Mouse (Mus musculus): ENCODE data around the gene 5031410I06Rik. TPM values are rescaled to one million over a fixed set of nuclear protein-coding genes. Genes with fewer than 3 reads are reported as not detected.
"Not testable (repeated sequence)": the region's sequence is repeated elsewhere in the genome, so short reads cannot be mapped to it uniquely, and the experiment has no call there.

The 5031410I06Rik gene
- total RNA-seq (2014; rRNA removed; ENCODE audit: low replicate concordance) (not detected in 2 replicates), polyA plus RNA-seq (2015; fragmentation: Nextera tagmentation; extraction: Ambion mirVana) (0.04 TPM in 1 of 2 replicates, not detected in the other)

GRCm38 (mm10) chr5:26105262-26105661, at the start of gene 5031410I06Rik:
Gene 5031410I06Rik, minus strand, starts transcription at chr5:26105362.
- ATAC-seq (ENCODE audit: insufficient read depth, low read depth); H3K27me3 ChIP-seq (ENCODE audit: control insufficient read depth, insufficient read depth, low read length); H3K9me3 ChIP-seq (replicated peaks; ENCODE audit: control insufficient read depth, low read length); H3K4me3 ChIP-seq (ENCODE audit: low read depth, low read length); H3K4me1 ChIP-seq (ENCODE audit: control insufficient read depth, insufficient read depth); H3K9ac ChIP-seq (replicated peaks; ENCODE audit: low read depth, low read length); H3K4me2 ChIP-seq (ENCODE audit: low read depth, low read length); DNase-seq (ENCODE audit: low spot score); H3K36me3 ChIP-seq (replicated peaks; ENCODE audit: control insufficient read depth, insufficient read depth, low read length); H3K27ac ChIP-seq (ENCODE audit: low read depth): not testable (repeated sequence)
- WGBS = no CpG with 5 or more reads among the region's 3 CpGs

- H3K4me2 ChIP-seq (ENCODE audit: low read depth, low read length) = no peak overlapping the region
- H3K9me3 ChIP-seq (replicated peaks; ENCODE audit: control insufficient read depth, low read length) = no peaks in the 10 kb centered on the region
- no peak overlapping the region for H3K27ac ChIP-seq (ENCODE audit: low read depth)
- no peaks in the 10 kb centered on the region for H3K36me3 ChIP-seq (replicated peaks; ENCODE audit: control insufficient read depth, insufficient read depth, low read length)
- no peak overlapping the region for H3K9ac ChIP-seq (replicated peaks; ENCODE audit: low read depth, low read length)
- H3K4me3 ChIP-seq (ENCODE audit: low read depth, low read length) = no peak overlapping the region
- TF ChIP-seq EP300 (IDR thresholded peaks at IDR 0.05; ENCODE audit: low read depth) = no peak
- TF ChIP-seq CTCF (IDR thresholded peaks at IDR 0.05; ENCODE audit: low read depth) = no peak
- ATAC-seq (ENCODE audit: insufficient read depth, low read depth) (no peak), DNase-seq (ENCODE audit: low spot score) (no peak)
- no peaks in the 10 kb centered on the region for H3K4me1 ChIP-seq (ENCODE audit: control insufficient read depth, insufficient read depth)
- H3K27me3 ChIP-seq (ENCODE audit: control insufficient read depth, insufficient read depth, low read length) = no peaks in the 10 kb centered on the region
- WGBS = 82% methylated on average over 6 of the region's 6 CpGs
Measured at GRCm38 (mm10) chr5:26142891-26143290, 37.7 kb upstream of the 5031410I06Rik start.

- no CpG with 5 or more reads among the region's 3 CpGs for WGBS
- not testable (repeated sequence) for H3K4me1 ChIP-seq (ENCODE audit: control insufficient read depth, insufficient read depth); H3K36me3 ChIP-seq (replicated peaks; ENCODE audit: control insufficient read depth, insufficient read depth, low read length); H3K4me2 ChIP-seq (ENCODE audit: low read depth, low read length); H3K27ac ChIP-seq (ENCODE audit: low read depth); H3K9ac ChIP-seq (replicated peaks; ENCODE audit: low read depth, low read length); H3K27me3 ChIP-seq (ENCODE audit: control insufficient read depth, insufficient read depth, low read length); ATAC-seq (ENCODE audit: insufficient read depth, low read depth); H3K9me3 ChIP-seq (replicated peaks; ENCODE audit: control insufficient read depth, low read length); DNase-seq (ENCODE audit: low spot score); H3K4me3 ChIP-seq (ENCODE audit: low read depth, low read length)
Measured at GRCm38 (mm10) chr5:26121321-26121720, 16.2 kb upstream of the 5031410I06Rik start, which contains the start of gene Gm10220. Gene Gm10220, minus strand, starts transcription at chr5:26121421.

DNA sequence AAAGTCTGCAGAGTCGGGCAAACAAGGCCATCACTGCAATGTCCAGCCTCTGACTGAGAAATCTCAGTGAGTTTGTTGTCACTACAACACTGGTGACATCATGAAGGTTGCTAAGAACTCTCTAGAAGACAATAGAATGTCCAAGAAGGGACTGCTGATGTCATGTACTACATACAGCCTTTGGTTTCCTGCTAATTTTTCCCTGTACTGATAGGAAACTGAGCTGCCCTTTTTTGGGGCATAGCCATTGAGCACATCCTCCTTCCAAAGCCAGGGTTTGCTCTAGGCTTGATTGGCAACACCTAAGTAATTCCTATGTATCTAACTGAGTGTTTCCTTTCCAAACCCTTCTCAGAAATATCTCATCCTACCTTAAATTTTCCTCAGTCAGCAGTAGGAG, 16.0 kb downstream of the 5031410I06Rik start, which contains the start of gene Gm10471:
TSS of gene Gm10471 (minus strand) at position 101 of the 400 bp plus-strand sequence.
- not testable (repeated sequence) for H3K36me3 ChIP-seq (replicated peaks; ENCODE audit: control insufficient read depth, insufficient read depth, low read length); H3K4me1 ChIP-seq (ENCODE audit: control insufficient read depth, insufficient read depth); DNase-seq (ENCODE audit: low spot score); H3K9ac ChIP-seq (replicated peaks; ENCODE audit: low read depth, low read length); H3K4me2 ChIP-seq (ENCODE audit: low read depth, low read length); H3K4me3 ChIP-seq (ENCODE audit: low read depth, low read length); H3K27me3 ChIP-seq (ENCODE audit: control insufficient read depth, insufficient read depth, low read length); ATAC-seq (ENCODE audit: insufficient read depth, low read depth); H3K27ac ChIP-seq (ENCODE audit: low read depth); H3K9me3 ChIP-seq (replicated peaks; ENCODE audit: control insufficient read depth, low read length)
- 48% methylated on average over 1 of the region's 1 CpGs for WGBS

DNA sequence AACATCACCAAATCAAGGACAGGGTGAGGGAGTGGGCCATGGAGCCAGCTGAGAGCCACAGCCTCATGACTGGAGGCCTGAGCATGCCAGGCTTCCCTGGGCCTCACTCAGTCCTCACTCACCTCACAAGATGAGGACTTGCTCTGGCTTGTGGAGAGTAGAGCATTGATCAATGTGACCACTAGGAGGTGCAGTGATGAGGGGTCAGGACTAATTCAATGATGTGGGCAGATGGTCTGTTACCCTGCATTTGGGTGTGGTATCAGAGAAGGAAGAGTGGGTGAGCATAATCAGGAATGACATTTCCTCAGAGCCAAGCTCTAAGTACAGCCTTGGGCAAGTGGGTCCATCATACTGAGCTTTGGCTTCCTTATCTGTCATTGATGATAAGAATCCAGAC, 26.1 kb downstream of the 5031410I06Rik start:
- ATAC-seq (ENCODE audit: insufficient read depth, low read depth); H3K4me3 ChIP-seq (ENCODE audit: low read depth, low read length); H3K36me3 ChIP-seq (replicated peaks; ENCODE audit: control insufficient read depth, insufficient read depth, low read length); H3K9me3 ChIP-seq (replicated peaks; ENCODE audit: control insufficient read depth, low read length); DNase-seq (ENCODE audit: low spot score); H3K27me3 ChIP-seq (ENCODE audit: control insufficient read depth, insufficient read depth, low read length); H3K9ac ChIP-seq (replicated peaks; ENCODE audit: low read depth, low read length); H3K4me1 ChIP-seq (ENCODE audit: control insufficient read depth, insufficient read depth); H3K27ac ChIP-seq (ENCODE audit: low read depth); H3K4me2 ChIP-seq (ENCODE audit: low read depth, low read length): not testable (repeated sequence)

DNA sequence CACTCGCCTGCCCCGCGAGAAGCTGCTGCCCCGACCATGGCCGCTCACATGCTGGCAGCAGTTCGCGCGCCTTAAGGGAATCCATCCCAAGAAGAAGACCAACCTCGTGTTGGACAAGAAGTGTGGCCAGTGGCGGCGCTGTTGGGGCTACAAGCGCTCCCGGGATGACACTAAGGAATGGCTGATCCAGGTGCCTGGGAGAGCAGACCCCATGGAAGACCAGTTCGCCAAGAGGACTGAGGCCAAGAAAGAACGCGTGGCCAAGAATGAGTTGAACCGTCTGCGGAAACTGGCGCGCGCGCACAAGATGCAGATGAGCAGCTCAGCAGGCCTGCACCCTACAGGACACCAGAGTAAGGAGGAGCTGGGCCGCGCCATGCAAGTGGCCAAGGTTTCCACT, 34.4 kb downstream of the 5031410I06Rik start:
- Histone ChIP-seq H3K4me3 (ENCODE audit: low read depth, low read length) (no peak overlapping the region), H3K9ac (replicated peaks; ENCODE audit: low read depth, low read length) (no peak overlapping the region), H3K4me1 (ENCODE audit: control insufficient read depth, insufficient read depth) (no peaks in the 10 kb centered on the region), H3K27me3 (ENCODE audit: control insufficient read depth, insufficient read depth, low read length) (no peaks in the 10 kb centered on the region), H3K27ac (ENCODE audit: low read depth) (no peak overlapping the region), H3K9me3 (replicated peaks; ENCODE audit: control insufficient read depth, low read length) (no peaks in the 10 kb centered on the region), H3K4me2 (ENCODE audit: low read depth, low read length) (no peak overlapping the region), H3K36me3 (replicated peaks; ENCODE audit: control insufficient read depth, insufficient read depth, low read length) (no peaks in the 10 kb centered on the region)
- 83% methylated on average over 24 of the region's 24 CpGs for WGBS
- DNase-seq (ENCODE audit: low spot score) = no peak
- no peak for TF ChIP-seq EP300 (IDR thresholded peaks at IDR 0.05; ENCODE audit: low read depth)
- TF ChIP-seq CTCF (IDR thresholded peaks at IDR 0.05; ENCODE audit: low read depth) = no peak
- ATAC-seq (ENCODE audit: insufficient read depth, low read depth) = no peak

- not testable (repeated sequence) for H3K4me1 ChIP-seq (ENCODE audit: control insufficient read depth, insufficient read depth); H3K9me3 ChIP-seq (replicated peaks; ENCODE audit: control insufficient read depth, low read length); H3K9ac ChIP-seq (replicated peaks; ENCODE audit: low read depth, low read length); ATAC-seq (ENCODE audit: insufficient read depth, low read depth); H3K27ac ChIP-seq (ENCODE audit: low read depth); H3K36me3 ChIP-seq (replicated peaks; ENCODE audit: control insufficient read depth, insufficient read depth, low read length); H3K4me3 ChIP-seq (ENCODE audit: low read depth, low read length); H3K27me3 ChIP-seq (ENCODE audit: control insufficient read depth, insufficient read depth, low read length); DNase-seq (ENCODE audit: low spot score); H3K4me2 ChIP-seq (ENCODE audit: low read depth, low read length)
- no CpG with 5 or more reads among the region's 2 CpGs for WGBS
Measured at GRCm38 (mm10) chr5:26058481-26058880, 46.7 kb downstream of the 5031410I06Rik start, which contains the start of gene Gm7347. Gene Gm7347, minus strand, starts transcription at chr5:26058581.
